Mouse (Mus musculus): ENCODE measurements around the gene E2f6. TPM values are rescaled to one million over a fixed set of nuclear protein-coding genes. Genes with fewer than 3 reads are reported as not detected.

Gene E2f6
- polyA plus RNA-seq, 1 experiment from 2014 or later = 65.4 TPM

DNA sequence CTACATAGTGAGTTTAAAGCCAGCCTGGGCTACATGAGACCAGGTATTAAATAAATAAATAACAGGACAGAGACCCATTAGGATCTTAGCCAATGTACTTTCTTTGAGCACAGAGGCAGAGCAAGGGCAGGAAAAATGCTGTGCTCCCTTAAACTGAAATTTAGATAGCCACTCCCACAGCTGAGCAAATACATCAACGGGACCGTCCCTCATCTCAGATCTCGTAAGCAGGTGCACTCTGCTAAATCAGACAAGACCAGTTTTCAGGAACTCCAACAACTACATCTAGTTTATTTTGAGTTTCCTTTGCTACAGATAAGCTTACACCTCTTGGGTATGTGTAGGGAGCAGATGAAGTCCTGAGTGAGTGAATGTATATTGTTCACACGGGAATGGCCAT, 47.3 kb downstream of the E2f6 start:
- peaks cover 10% of the 10 kb centered on the region for H3K4me1 ChIP-seq (replicated peaks)
- no peak overlapping the region for H3K4me3 ChIP-seq
- no peaks in the 10 kb centered on the region for H3K36me3 ChIP-seq
- H3K9me3 ChIP-seq = no peaks in the 10 kb centered on the region
- no peak for DNase-seq (ENCODE audit: low spot score)
- no peaks in the 10 kb centered on the region for H3K27me3 ChIP-seq (ENCODE audit: insufficient read depth, poor library complexity, severe bottlenecking)
- 90% methylated on average over 4 of the region's 4 CpGs for WGBS
- H3K27ac ChIP-seq = no peak overlapping the region

DNA sequence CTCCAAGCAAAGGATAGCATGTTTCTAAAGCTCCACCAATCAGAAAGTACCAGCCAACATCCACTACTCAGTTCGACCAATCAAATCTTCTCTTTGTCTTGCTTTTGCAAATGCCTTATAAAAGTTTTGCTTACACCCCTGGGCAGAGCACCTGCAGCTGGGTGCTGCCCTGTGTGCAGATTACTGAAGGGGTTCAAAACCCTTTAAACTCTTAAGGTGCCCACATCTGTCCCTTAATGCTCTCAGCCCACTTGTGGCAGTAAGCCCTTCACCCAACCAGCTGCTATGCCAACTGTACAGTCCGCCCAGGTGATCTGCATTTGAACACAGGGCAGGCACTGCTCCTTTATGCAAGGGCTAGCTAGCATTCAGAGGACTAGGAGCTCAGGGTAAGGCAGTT, 49.0 kb downstream of the E2f6 start:
- Histone ChIP-seq H3K27me3 (ENCODE audit: insufficient read depth, poor library complexity, severe bottlenecking) (no peaks in the 10 kb centered on the region), H3K27ac (no peak overlapping the region), H3K4me1 (replicated peaks) (peaks cover 10% of the 10 kb centered on the region), H3K36me3 (no peaks in the 10 kb centered on the region), H3K9me3 (no peaks in the 10 kb centered on the region), H3K4me3 (no peak overlapping the region)
- no peak for DNase-seq (ENCODE audit: low spot score)
- WGBS = 88% methylated on average over 2 of the region's 2 CpGs

DNA sequence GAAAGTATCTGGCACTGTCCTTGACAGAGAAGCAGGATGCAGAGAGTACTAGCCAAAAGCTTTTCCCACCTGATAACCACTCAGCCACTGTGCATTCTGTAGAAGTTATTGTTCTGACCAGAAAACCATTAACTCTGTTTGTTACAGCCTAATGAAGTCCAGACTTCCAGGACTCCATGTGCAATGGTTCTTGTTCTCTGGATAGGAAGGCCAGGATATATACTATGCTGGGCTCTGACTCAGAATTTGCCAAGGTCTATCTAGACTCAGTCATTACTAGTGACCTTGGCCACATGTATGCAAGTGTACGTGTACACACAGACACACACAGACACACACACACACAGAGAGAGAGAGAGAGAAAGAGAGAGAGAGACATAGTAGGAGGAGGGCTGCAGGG, 49.8 kb downstream of the E2f6 start:
- Histone ChIP-seq H3K27ac (no peak overlapping the region), H3K27me3 (ENCODE audit: insufficient read depth, poor library complexity, severe bottlenecking) (no peaks in the 10 kb centered on the region), H3K4me1 (replicated peaks) (peaks cover 10% of the 10 kb centered on the region), H3K9me3 (no peaks in the 10 kb centered on the region), H3K36me3 (no peaks in the 10 kb centered on the region), H3K4me3 (no peak overlapping the region)
- WGBS = 80% methylated on average over 1 of the region's 1 CpGs
- DNase-seq (ENCODE audit: low spot score) = no peak

DNA sequence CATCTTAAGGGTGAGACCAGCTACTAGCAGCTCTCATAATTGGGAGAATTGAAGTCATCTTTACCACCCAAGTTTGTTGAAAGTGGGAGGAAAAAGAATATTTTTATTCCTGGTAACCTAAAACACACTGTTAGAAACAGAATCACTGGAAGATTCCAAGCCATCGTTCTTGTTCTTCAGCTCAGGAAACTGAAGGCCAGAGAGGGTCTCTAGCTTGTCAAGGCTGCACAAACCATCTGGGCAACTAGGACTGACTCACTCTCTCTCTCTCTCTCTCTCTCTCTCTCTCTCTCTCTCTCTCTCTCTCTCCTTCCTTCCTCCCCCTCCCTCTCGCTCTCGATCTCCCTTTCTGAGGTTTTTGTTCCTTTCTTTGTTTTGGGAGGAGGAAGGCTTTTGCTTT, 50.2 kb downstream of the E2f6 start:
- 77% methylated on average over 3 of the region's 3 CpGs for WGBS
- Histone ChIP-seq H3K9me3 (no peaks in the 10 kb centered on the region), H3K4me3 (no peak overlapping the region), H3K27me3 (ENCODE audit: insufficient read depth, poor library complexity, severe bottlenecking) (no peaks in the 10 kb centered on the region), H3K27ac (no peak overlapping the region), H3K36me3 (no peaks in the 10 kb centered on the region), H3K4me1 (replicated peaks) (peaks cover 5% of the 10 kb centered on the region)
- DNase-seq (ENCODE audit: low spot score) = no peak

DNA sequence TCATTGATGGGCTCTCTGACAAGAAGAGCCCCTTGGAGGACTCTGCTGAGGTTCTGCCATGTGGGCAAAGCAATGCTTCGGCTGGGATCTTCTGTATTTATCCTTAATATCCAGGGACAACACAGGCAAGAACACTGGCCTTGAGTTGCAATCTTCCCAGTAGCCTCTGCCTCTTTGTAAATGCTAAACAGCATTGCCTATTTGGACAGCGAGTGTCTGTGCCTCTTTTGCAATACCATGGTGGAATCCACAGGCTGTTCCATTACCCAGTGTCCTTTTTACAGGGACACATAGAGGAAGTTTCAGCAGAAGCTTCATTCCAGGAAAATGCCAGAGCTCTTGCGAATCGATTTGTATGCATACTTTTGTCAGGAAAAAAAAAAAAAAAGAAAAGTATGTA, 53.7 kb downstream of the E2f6 start:
- H3K36me3 ChIP-seq = no peaks in the 10 kb centered on the region
- H3K27ac ChIP-seq = no peak overlapping the region
- no peak overlapping the region for H3K4me3 ChIP-seq
- H3K27me3 ChIP-seq (ENCODE audit: insufficient read depth, poor library complexity, severe bottlenecking) = no peaks in the 10 kb centered on the region
- 93% methylated on average over 4 of the region's 4 CpGs for WGBS
- H3K9me3 ChIP-seq = no peaks in the 10 kb centered on the region
- H3K4me1 ChIP-seq (replicated peaks) = peaks cover 14% of the 10 kb centered on the region
- no peak for DNase-seq (ENCODE audit: low spot score)

DNA sequence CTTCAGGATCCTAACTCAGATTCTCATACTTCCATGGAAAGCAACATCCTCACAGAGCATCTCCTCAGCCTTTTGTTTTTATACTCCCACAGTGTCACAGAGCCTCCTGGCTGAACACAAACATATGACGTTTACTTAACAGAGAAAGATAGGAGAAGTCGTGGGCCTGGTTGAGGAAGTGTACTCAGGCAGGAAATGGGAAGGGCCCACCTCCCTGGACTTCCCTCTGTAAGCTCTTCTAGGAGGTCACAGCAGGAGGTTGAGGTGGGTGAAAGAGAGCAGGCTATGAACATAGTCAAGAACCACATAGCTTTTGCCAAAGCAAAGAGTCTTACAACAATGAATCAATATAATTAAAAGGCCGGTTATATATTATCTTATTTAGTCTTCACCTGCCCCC, 55.1 kb downstream of the E2f6 start:
- DNase-seq (ENCODE audit: low spot score) = no peak

DNA sequence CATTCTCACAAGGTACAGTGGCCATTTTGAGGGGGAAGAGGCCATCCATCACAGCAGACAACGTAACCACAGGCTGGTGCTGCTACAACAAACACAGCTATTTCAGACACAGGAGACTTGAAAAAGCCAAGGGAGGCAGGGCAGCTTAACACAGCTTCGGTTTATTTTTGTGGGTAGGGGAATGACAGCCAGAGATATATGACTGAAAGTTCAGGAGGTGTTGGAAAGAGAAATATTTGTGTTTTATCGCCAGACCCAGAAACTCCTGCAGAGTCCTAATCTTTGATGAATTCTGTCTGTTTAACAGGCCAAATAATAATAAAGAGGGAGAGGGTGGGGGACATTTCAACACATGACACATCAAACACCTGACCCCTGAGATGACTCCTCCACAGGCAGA, 55.7 kb downstream of the E2f6 start:
- Histone ChIP-seq H3K27ac (no peak overlapping the region), H3K36me3 (no peaks in the 10 kb centered on the region), H3K9me3 (no peaks in the 10 kb centered on the region), H3K27me3 (ENCODE audit: insufficient read depth, poor library complexity, severe bottlenecking) (no peaks in the 10 kb centered on the region), H3K4me1 (replicated peaks) (peaks cover 31% of the 10 kb centered on the region), H3K4me3 (no peak overlapping the region)
- 60% methylated on average over 3 of the region's 3 CpGs for WGBS
- no peak for DNase-seq (ENCODE audit: low spot score)

More for the DNA sequence above, 55.1 kb downstream of the E2f6 start:
- Histone ChIP-seq H3K4me3 (no peak overlapping the region), H3K27me3 (ENCODE audit: insufficient read depth, poor library complexity, severe bottlenecking) (no peaks in the 10 kb centered on the region), H3K36me3 (no peaks in the 10 kb centered on the region), H3K4me1 (replicated peaks) (peaks cover 28% of the 10 kb centered on the region), H3K27ac (no peak overlapping the region), H3K9me3 (no peaks in the 10 kb centered on the region)
- 70% methylated on average over 3 of the region's 3 CpGs for WGBS

DNA sequence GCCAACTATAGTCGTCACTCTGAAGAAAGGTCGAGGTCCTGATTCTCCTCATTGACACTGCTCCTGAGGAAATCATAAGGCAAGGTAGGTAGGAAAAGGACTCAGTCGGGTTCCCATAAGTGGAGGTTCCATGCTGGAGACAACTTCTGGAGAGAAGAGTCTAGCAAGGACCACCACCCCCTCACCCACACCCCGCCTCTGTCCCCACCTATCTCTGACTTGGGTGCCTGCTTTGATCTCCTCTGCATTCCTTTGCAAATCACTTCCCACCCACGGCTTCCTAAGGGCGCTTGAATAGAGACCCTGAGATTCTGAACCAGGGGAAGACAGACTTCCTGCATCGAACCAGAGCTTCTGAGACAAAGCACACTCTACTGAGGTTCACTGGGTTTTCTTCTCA, 56.5 kb downstream of the E2f6 start:
- DNase-seq (ENCODE audit: low spot score) = no peak
- Histone ChIP-seq H3K27me3 (ENCODE audit: insufficient read depth, poor library complexity, severe bottlenecking) (no peaks in the 10 kb centered on the region), H3K4me1 (replicated peaks) (peaks cover 31% of the 10 kb centered on the region), H3K4me3 (no peak overlapping the region), H3K36me3 (no peaks in the 10 kb centered on the region), H3K9me3 (no peaks in the 10 kb centered on the region), H3K27ac (no peak overlapping the region)
- WGBS = 59% methylated on average over 7 of the region's 7 CpGs

DNA sequence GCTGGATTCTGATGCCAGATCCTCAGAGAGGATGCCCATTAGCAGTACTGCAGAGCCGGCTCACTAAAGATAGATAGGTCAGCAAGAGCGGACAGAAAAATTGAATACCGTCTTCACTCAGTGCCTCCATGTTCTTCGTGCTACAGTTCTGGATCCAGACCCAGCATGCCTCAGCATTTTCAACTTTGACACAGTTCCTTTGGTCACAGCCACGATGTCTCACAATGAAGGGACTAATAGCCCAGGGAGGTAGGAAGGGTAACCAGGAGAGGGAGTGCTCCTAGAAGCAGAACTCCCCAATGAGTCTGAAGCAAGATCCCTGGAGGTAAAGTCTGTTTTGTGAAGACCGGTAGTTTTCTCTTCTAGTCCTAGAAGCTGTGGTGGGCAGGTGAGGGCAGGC, 57.9 kb downstream of the E2f6 start:
- WGBS = 80% methylated on average over 6 of the region's 6 CpGs
- no peaks in the 10 kb centered on the region for H3K27me3 ChIP-seq (ENCODE audit: insufficient read depth, poor library complexity, severe bottlenecking)
- no peak for DNase-seq (ENCODE audit: low spot score)
- peaks cover 31% of the 10 kb centered on the region for H3K4me1 ChIP-seq (replicated peaks)
- H3K27ac ChIP-seq = 0 out of 2 replicates have a peak overlapping the region, but pooled peaks have one; percentile 35
- no peaks in the 10 kb centered on the region for H3K9me3 ChIP-seq
- no peaks in the 10 kb centered on the region for H3K36me3 ChIP-seq
- no peak overlapping the region for H3K4me3 ChIP-seq

DNA sequence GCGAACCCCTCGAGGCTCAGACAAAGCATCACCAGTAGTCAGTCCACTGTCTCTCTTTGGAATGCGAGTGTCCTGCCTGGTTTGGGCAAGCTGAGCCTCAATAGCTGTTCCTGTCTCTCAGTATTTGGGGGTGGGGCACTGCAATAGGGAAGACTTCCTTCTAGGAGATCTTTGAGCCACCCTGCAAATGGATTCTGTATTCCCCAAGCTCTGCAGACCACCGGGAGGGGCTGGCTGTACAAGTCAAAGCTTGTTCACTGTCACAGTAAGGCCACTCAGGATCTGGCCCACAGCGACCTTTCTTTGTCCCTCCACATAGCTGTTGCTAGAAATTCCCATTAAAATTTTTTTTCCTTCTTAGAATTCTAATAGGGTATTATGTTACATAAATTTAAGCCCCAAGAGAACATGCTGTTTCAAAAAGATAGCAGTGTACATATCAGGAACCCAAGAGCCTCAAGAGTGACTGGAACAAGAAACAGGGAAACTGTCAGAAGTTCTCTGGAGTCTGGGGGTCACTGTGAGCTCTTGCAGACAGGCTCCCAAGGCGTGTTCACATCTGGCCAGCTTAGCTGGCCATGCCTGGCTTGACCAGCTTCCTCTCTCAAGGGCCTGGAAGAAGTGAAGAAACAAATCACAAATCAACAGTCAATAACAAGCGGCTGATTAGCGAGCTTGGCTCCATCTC, 58.5 kb downstream of the E2f6 start:
- 75% methylated on average over 8 of the region's 8 CpGs for WGBS
- H3K36me3 ChIP-seq = no peaks in the 10 kb centered on the region
- H3K27me3 ChIP-seq (ENCODE audit: insufficient read depth, poor library complexity, severe bottlenecking) = no peaks in the 10 kb centered on the region
- H3K9me3 ChIP-seq = no peaks in the 10 kb centered on the region
- H3K4me1 ChIP-seq (replicated peaks) = peaks cover 31% of the 10 kb centered on the region
- H3K27ac ChIP-seq = peak overlapping the region; percentile 80; the same call in 1 of the 2 replicates
- no peak overlapping the region for H3K4me3 ChIP-seq
- no peak for DNase-seq (ENCODE audit: low spot score)

DNA sequence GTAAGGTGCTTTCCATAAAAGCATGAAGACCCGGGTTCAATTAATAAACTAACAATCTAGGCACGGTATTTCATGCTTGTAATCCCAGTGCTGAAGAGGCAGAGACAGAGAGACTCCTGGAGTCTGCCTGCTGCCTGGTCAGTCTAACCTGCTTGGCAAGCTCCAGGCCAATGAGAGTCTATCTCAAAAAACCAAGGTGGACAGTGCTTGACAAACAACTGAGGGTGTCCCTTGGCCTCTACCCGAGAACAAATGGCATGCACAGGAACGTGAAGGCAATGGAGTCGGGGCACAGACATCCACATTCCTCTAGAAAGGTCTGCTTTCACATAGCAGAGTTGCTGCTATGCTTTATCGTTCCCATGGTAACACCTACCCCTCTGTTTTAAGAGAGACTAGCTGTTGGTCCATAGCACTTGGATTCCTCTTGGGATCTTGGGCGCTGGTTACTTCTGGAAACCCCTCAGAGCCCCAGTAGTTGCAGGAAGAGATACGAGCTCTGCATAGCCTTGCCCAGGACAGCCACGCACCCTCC, 59.2 kb downstream of the E2f6 start:
- H3K27me3 ChIP-seq (ENCODE audit: insufficient read depth, poor library complexity, severe bottlenecking) = no peaks in the 10 kb centered on the region
- no peak for DNase-seq (ENCODE audit: low spot score)
- no peaks in the 10 kb centered on the region for H3K9me3 ChIP-seq
- peaks cover 31% of the 10 kb centered on the region for H3K4me1 ChIP-seq (replicated peaks)
- no peak overlapping the region for H3K4me3 ChIP-seq
- peak overlapping the region; percentile 80 for H3K27ac ChIP-seq
- WGBS = 55% methylated on average over 9 of the region's 9 CpGs
- H3K36me3 ChIP-seq = no peaks in the 10 kb centered on the region

DNA sequence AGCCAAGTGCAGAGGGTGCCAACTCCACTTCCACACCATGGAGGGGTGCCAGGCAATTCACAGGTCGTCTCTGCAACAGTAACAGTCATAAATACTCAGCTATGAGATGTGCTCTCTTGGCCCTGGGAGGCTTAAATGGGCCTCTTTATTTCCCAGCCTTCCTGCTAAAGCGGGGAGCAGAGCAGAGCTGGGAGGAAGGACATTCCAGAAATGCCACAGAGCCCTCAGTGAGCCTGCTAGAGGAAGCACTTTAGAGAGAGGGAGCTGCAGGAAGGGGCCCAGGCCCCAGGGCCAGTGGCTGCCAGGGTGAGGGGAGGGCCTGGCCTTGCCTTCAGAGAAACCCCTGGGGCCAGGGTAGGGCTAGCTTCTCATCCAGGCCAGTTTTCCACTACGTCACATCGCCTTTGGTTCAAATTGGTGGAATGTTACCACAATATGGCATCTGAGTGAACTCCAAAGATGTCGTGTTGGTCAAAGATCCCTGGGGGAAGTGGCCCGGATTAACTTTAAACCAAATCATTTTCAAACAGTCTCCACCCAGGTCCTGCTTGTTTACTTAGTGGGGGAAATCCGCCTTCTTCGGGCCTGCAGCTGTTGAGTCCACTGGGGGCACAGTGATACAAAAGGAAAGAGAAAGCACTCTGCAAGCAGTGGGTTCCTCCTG, 59.8 kb downstream of the E2f6 start:
- peak; percentile 56 for DNase-seq (ENCODE audit: low spot score)
- peak overlapping the region; percentile 80 for H3K27ac ChIP-seq
- no peak overlapping the region for H3K4me3 ChIP-seq

DNA sequence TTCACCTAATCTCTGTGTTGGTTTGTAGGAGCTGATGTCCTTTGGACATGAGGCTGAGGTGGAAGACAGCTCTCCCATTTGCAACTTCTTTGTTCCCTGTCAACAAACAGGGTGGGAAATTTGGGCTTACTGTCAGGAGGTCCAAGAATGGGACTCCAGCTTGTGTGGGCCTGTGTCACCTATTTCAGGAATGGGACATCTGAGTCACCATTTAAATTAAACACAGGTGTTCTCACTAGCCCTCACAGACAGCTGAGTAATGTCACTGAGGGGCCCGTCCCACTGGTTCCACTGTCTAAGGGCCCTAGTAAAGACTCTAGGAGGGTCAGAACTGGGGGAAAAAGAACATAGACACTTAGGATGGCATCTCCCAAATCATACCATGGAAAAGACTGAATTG, 61.2 kb downstream of the E2f6 start:
- Histone ChIP-seq H3K27ac (no peak overlapping the region), H3K36me3 (no peaks in the 10 kb centered on the region), H3K9me3 (no peaks in the 10 kb centered on the region), H3K27me3 (ENCODE audit: insufficient read depth, poor library complexity, severe bottlenecking) (no peaks in the 10 kb centered on the region), H3K4me1 (replicated peaks) (peaks cover 37% of the 10 kb centered on the region), H3K4me3 (no peak overlapping the region)
- WGBS = 80% methylated on average over 1 of the region's 1 CpGs
- DNase-seq (ENCODE audit: low spot score) = no peak

More for the DNA sequence above, 59.8 kb downstream of the E2f6 start:
- peaks cover 31% of the 10 kb centered on the region for H3K4me1 ChIP-seq (replicated peaks)
- H3K36me3 ChIP-seq = no peaks in the 10 kb centered on the region
- WGBS = 46% methylated on average over 8 of the region's 8 CpGs
- H3K9me3 ChIP-seq = no peaks in the 10 kb centered on the region
- H3K27me3 ChIP-seq (ENCODE audit: insufficient read depth, poor library complexity, severe bottlenecking) = no peaks in the 10 kb centered on the region

Measured in hindbrain, embryonic 10.5 days (tissue).